In genomic region chrX:157327756-157328155, GRCm38 (mm10) we compare ENCODE assay signal across 18 mouse cellular contexts.
"Had no signal": no experiment of that assay in that cellular context is flagged by ENCODE, and none has a peak within 500 bp of the region (broad histone marks: within the 10 kb centered on the region; RNA-seq: fewer than 3 reads in every experiment).

No protein-coding gene starts in this region.

- H3K9me3 ChIP-seq: liver, embryonic 12.5 days; midbrain, embryonic 10.5 days; midbrain, embryonic 12.5 days; neural tube, embryonic 13.5 days; neural tube, embryonic 15.5 days; stomach, embryonic 15.5 days had no signal

- H3K4me1 ChIP-seq: liver, embryonic 12.5 days; midbrain, embryonic 10.5 days; midbrain, embryonic 12.5 days; neural tube, embryonic 13.5 days; neural tube, embryonic 15.5 days; stomach, embryonic 15.5 days had no signal

- H3K27me3 ChIP-seq: liver, embryonic 12.5 days; midbrain, embryonic 12.5 days; neural tube, embryonic 13.5 days; neural tube, embryonic 15.5 days; stomach, embryonic 15.5 days had no signal

- DNase-seq: lung, adult 2 months; midbrain, embryonic 14.5 days; retina, postnatal 1 day; right cerebral cortex, adult 18-20 months; right cerebral cortex, postnatal 14 days; thymus, adult 2 months; thymus, postnatal 25 days; thymus, postnatal 4 days had no signal

- ATAC-seq: liver, embryonic 12.5 days; midbrain, embryonic 16.5 days had no signal

- H3K4me2 ChIP-seq: liver, embryonic 12.5 days; midbrain, embryonic 12.5 days; neural tube, embryonic 13.5 days; neural tube, embryonic 15.5 days; stomach, embryonic 15.5 days had no signal

- H3K27ac ChIP-seq: liver, embryonic 12.5 days; liver, embryonic 14.5 days; midbrain, embryonic 10.5 days; midbrain, embryonic 12.5 days; neural tube, embryonic 13.5 days; neural tube, embryonic 15.5 days; stomach, embryonic 15.5 days; stomach, postnatal 0 days had no signal

- H3K9ac ChIP-seq: liver, embryonic 12.5 days; liver, embryonic 14.5 days; midbrain, embryonic 12.5 days; neural tube, embryonic 13.5 days; neural tube, embryonic 15.5 days; stomach, embryonic 15.5 days had no signal

- H3K4me3 ChIP-seq: liver, embryonic 12.5 days; midbrain, embryonic 10.5 days; midbrain, embryonic 12.5 days; myocyte; neural tube, embryonic 13.5 days; neural tube, embryonic 15.5 days; stomach, embryonic 15.5 days had no signal

- H3K36me3 ChIP-seq: liver, embryonic 12.5 days; midbrain, embryonic 10.5 days; midbrain, embryonic 12.5 days; neural tube, embryonic 13.5 days; neural tube, embryonic 15.5 days; stomach, embryonic 15.5 days had no signal
